Mouse (Mus musculus) bone marrow macrophage, adult 2 months (primary cell): ENCODE data around the gene Hist1h3a.

Experiments
- CTCF ChIP-seq: IDR thresholded peaks from 2 replicates; pipeline ENCODE4 v1.5.1; 2012; ENCODE audit warnings: low read depth, mild to moderate bottlenecking, low read length, moderate library complexity
- POLR2A ChIP-seq: IDR thresholded peaks from 2 replicates; pipeline ENCODE4 v1.6.1; 2012; ENCODE audit warnings: mild to moderate bottlenecking, low read depth, low read length, borderline replicate concordance

GRCm38 (mm10) chr13:23766772-23767171, 4.6 kb upstream of the Hist1h3a start:
- TF ChIP-seq POLR2A (no peak), CTCF (no peak)
